In the genomic region with DNA sequence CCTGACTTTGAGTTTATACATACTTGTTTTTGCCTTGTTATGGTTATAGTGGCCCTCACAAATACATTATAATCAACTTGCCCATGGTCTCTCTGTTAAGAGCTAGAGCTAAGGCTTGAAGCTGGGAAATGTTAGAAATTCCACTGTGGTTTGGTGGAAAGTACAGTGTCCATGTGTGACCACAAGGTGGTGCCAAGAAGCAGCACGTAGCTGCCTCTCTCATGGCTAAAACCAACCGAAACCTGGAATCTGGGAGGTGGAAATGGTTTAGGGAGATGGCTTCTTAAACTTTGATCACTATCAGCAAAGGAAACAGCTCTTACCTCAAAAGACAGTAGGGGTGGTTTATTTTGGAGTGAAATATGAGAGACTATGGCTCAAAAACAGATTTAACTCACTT, we compare ENCODE assay signal across 8 mouse cellular contexts. TPM values are rescaled to one million over a fixed set of nuclear protein-coding genes. Genes with fewer than 3 reads are reported as not detected.
DNase-seq lines count a peak whose midpoint lies in the region; ATAC-seq lines count a peak whose summit lies in the region.

No protein-coding gene starts in this region.

- H3K4me3 ChIP-seq in forebrain, embryonic 13.5 days, result no peak overlapping the region
- H3K4me3 ChIP-seq in forebrain, embryonic 10.5 days, result no peak overlapping the region
- no peak overlapping the region for H3K4me3 ChIP-seq in midbrain, embryonic 11.5 days (ENCODE audit: low read depth, low read length)
- H3K4me3 ChIP-seq in midbrain, embryonic 16.5 days (ENCODE audit: low read depth, low read length), result no peak overlapping the region

- peaks cover 19% of the 10 kb centered on the region for H3K4me1 ChIP-seq in forebrain, embryonic 13.5 days
- peaks cover 33% of the 10 kb centered on the region for H3K4me1 ChIP-seq in forebrain, embryonic 10.5 days
- no peaks in the 10 kb centered on the region for H3K4me1 ChIP-seq in midbrain, embryonic 11.5 days (ENCODE audit: control insufficient read depth, insufficient read depth, low read length)
- peaks cover 6% of the 10 kb centered on the region; the same call in 1 of the 2 replicates for H3K4me1 ChIP-seq in midbrain, embryonic 16.5 days (ENCODE audit: control insufficient read depth, insufficient read depth, low read length)

- H3K9ac ChIP-seq in forebrain, embryonic 13.5 days, result no peak overlapping the region
- H3K9ac ChIP-seq in midbrain, embryonic 11.5 days (ENCODE audit: low read length), result no peak overlapping the region
- no peak overlapping the region for H3K9ac ChIP-seq in midbrain, embryonic 16.5 days (ENCODE audit: low read depth, low read length)

- DNase-seq in forebrain, embryonic 10.5 days (ENCODE audit: extremely low spot score, low spot score), result no peak
- peak; percentile 90 for DNase-seq in midbrain, embryonic 11.5 days (ENCODE audit: low spot score, missing footprints)
- peak; percentile 69 for DNase-seq in adipocyte (ENCODE audit: low spot score)
- peak; percentile 49 for DNase-seq in forelimb bud, embryonic 11.5 days (ENCODE audit: low read depth, low spot score)
- DNase-seq in lung, postnatal 36 days, result peak; percentile 53
- DNase-seq in yolk sac, embryonic 10.5 days (ENCODE audit: low spot score), result no peak

- peaks cover 46% of the 10 kb centered on the region for H3K36me3 ChIP-seq in forebrain, embryonic 13.5 days (ENCODE audit: poor library complexity, severe bottlenecking)
- H3K36me3 ChIP-seq in forebrain, embryonic 10.5 days (replicated peaks), result peaks cover 60% of the 10 kb centered on the region
- peaks cover 2% of the 10 kb centered on the region; the same call in 1 of the 2 replicates for H3K36me3 ChIP-seq in midbrain, embryonic 11.5 days (ENCODE audit: control insufficient read depth, insufficient read depth, low read length)
- H3K36me3 ChIP-seq in midbrain, embryonic 16.5 days (ENCODE audit: control insufficient read depth, insufficient read depth, low read length), result peaks cover 2% of the 10 kb centered on the region

- WGBS in forebrain, embryonic 13.5 days, result 8% methylated on average over 2 of the region's 2 CpGs
- WGBS in forebrain, embryonic 10.5 days, result 20% methylated on average over 2 of the region's 2 CpGs
- WGBS in midbrain, embryonic 11.5 days, result 20% methylated on average over 2 of the region's 2 CpGs
- WGBS in midbrain, embryonic 16.5 days, result 9% methylated on average over 2 of the region's 2 CpGs

- 0 out of 2 replicates have a peak, but pooled peaks have one; percentile 66 for ATAC-seq in forebrain, embryonic 13.5 days
- ATAC-seq in midbrain, embryonic 11.5 days (ENCODE audit: low FRiP score), result no peak
- ATAC-seq in midbrain, embryonic 16.5 days, result no peak

- H3K9me3 ChIP-seq in forebrain, embryonic 13.5 days (replicated peaks), result no peaks in the 10 kb centered on the region
- H3K9me3 ChIP-seq in forebrain, embryonic 10.5 days, result no peaks in the 10 kb centered on the region
- H3K9me3 ChIP-seq in midbrain, embryonic 11.5 days (ENCODE audit: control insufficient read depth, low read length), result no peaks in the 10 kb centered on the region
- H3K9me3 ChIP-seq in midbrain, embryonic 16.5 days (replicated peaks; ENCODE audit: control insufficient read depth, low read length, poor library complexity, severe bottlenecking), result no peaks in the 10 kb centered on the region

- no peaks in the 10 kb centered on the region for H3K27me3 ChIP-seq in forebrain, embryonic 13.5 days
- no peaks in the 10 kb centered on the region for H3K27me3 ChIP-seq in forebrain, embryonic 10.5 days (ENCODE audit: poor library complexity, severe bottlenecking)
- no peaks in the 10 kb centered on the region for H3K27me3 ChIP-seq in midbrain, embryonic 11.5 days (ENCODE audit: control insufficient read depth, insufficient read depth, low read length)
- H3K27me3 ChIP-seq in midbrain, embryonic 16.5 days (ENCODE audit: control insufficient read depth, insufficient read depth, low read depth, low read length), result no peaks in the 10 kb centered on the region

- H3K27ac ChIP-seq in forebrain, embryonic 13.5 days, result no peak overlapping the region
- H3K27ac ChIP-seq in forebrain, embryonic 10.5 days, result no peak overlapping the region
- no peak overlapping the region for H3K27ac ChIP-seq in midbrain, embryonic 11.5 days (ENCODE audit: low read depth, low read length)
- no peak overlapping the region for H3K27ac ChIP-seq in midbrain, embryonic 16.5 days (ENCODE audit: low read length)

- H3K4me2 ChIP-seq in forebrain, embryonic 13.5 days, result no peak overlapping the region
- H3K4me2 ChIP-seq in midbrain, embryonic 11.5 days, result no peak overlapping the region
- H3K4me2 ChIP-seq in midbrain, embryonic 16.5 days (ENCODE audit: low read length), result no peak overlapping the region

RNA-seq across cellular contexts. Expression of gene Ercc6, which starts 17.6 kb away (rescaled TPM):
- polyA plus RNA-seq in forebrain, embryonic 13.5 days (2015; fragmentation: Nextera tagmentation; extraction: Ambion mirVana), result 25.2 and 28.4 TPM in 2 replicates
- polyA plus RNA-seq in forebrain, embryonic 10.5 days (2016; fragmentation: Nextera tagmentation; extraction: Ambion mirVana), result 28.9 TPM in 2 replicates
- 29.3 and 30.1 TPM in 2 replicates for polyA plus RNA-seq in midbrain, embryonic 11.5 days (2014; fragmentation: Nextera tagmentation; extraction: Ambion mirVana)
- 26.6 and 30.3 TPM in 2 replicates for polyA plus RNA-seq in midbrain, embryonic 16.5 days (2015; fragmentation: Nextera tagmentation; extraction: Ambion mirVana)

Comparison
In these comparisons a context has a peak if more than half of its experiments do, and no peak if none do; other contexts are left out.
1. DNase-seq: peak in midbrain, embryonic 11.5 days (single experiment), adipocyte (single experiment), forelimb bud, embryonic 11.5 days (single experiment) and lung, postnatal 36 days (single experiment); none in forebrain, embryonic 10.5 days (single experiment) and yolk sac, embryonic 10.5 days (single experiment).